Comparison of ENCODE assay signal across 16 mouse cellular contexts in genomic region chr2:48788901-48789300, GRCm38 (mm10).
"Had no signal": no experiment of that assay in that cellular context is flagged by ENCODE, and none has a peak within 500 bp of the region (broad histone marks: within the 10 kb centered on the region; RNA-seq: fewer than 3 reads in every experiment).

No protein-coding gene starts in this region.

- H3K4me1 ChIP-seq: limb, embryonic 12.5 days; limb, embryonic 15.5 days; midbrain, embryonic 12.5 days; stomach, embryonic 15.5 days had no signal

- H3K36me3 ChIP-seq: limb, embryonic 12.5 days; limb, embryonic 15.5 days; midbrain, embryonic 12.5 days; stomach, embryonic 15.5 days had no signal

- H3K4me3 ChIP-seq: limb, embryonic 12.5 days; limb, embryonic 15.5 days; midbrain, embryonic 12.5 days; stomach, embryonic 15.5 days had no signal

- ATAC-seq: liver, postnatal 0 days; lung, postnatal 0 days had no signal

- H3K27me3 ChIP-seq: limb, embryonic 12.5 days; limb, embryonic 15.5 days; midbrain, embryonic 12.5 days; stomach, embryonic 15.5 days had no signal

- H3K27ac ChIP-seq: limb, embryonic 12.5 days; limb, embryonic 15.5 days; liver, embryonic 14.5 days; macrophage; midbrain, embryonic 12.5 days; stomach, embryonic 15.5 days had no signal

- H3K9me3 ChIP-seq: limb, embryonic 15.5 days; midbrain, embryonic 12.5 days; stomach, embryonic 15.5 days had no signal

- H3K9ac ChIP-seq: limb, embryonic 12.5 days; limb, embryonic 15.5 days; liver, embryonic 14.5 days; liver, postnatal 0 days; lung, embryonic 14.5 days; midbrain, embryonic 12.5 days; stomach, embryonic 15.5 days had no signal

- H3K4me2 ChIP-seq: limb, embryonic 12.5 days; limb, embryonic 15.5 days; liver, embryonic 11.5 days; lung, embryonic 14.5 days; midbrain, embryonic 12.5 days; stomach, embryonic 15.5 days had no signal

- DNase-seq: kidney, adult 18-20 months; kidney, adult 9 months; kidney, postnatal 14 days; kidney, postnatal 4 days; left cerebral cortex, postnatal 4 days; liver, postnatal 0 days; lung, embryonic 14.5 days; thymus, postnatal 25 days had no signal
